Mouse (Mus musculus): ENCODE measurements around the gene 1700001O22Rik. TPM values are rescaled to one million over a fixed set of nuclear protein-coding genes. Genes with fewer than 3 reads are reported as not detected.

Gene 1700001O22Rik
- total and polyA plus RNA-seq, 2 experiments, result not detected

GRCm38 (mm10) chr2:30753219-30753618 lies 50.2 kb downstream of the 1700001O22Rik start:
- Histone ChIP-seq H3K27ac (replicated peaks; ENCODE audit: insufficient read depth, low read depth, low read length) (no peak overlapping the region), H3K9ac (ENCODE audit: low read depth, low read length) (no peak overlapping the region), H3K36me3 (ENCODE audit: control insufficient read depth, insufficient read depth, low read length) (no peaks in the 10 kb centered on the region), H3K27me3 (ENCODE audit: control insufficient read depth, insufficient read depth, low read length) (no peaks in the 10 kb centered on the region), H3K79me2 (ENCODE audit: control insufficient read depth, insufficient read depth, low read length) (no peaks in the 10 kb centered on the region), H3K4me1 (ENCODE audit: control insufficient read depth, insufficient read depth, low read length) (no peaks in the 10 kb centered on the region), H3K4me3 (ENCODE audit: insufficient read depth, low read depth, low read length) (no peak overlapping the region)
- no peak for DNase-seq (ENCODE audit: extremely low read depth, low read depth, low spot score)
- TF ChIP-seq CTCF (IDR thresholded peaks at IDR 0.05; ENCODE audit: low read depth, low read length) (no peak), POLR2A (IDR thresholded peaks at IDR 0.05; ENCODE audit: extremely low read depth, insufficient read depth, low read length) (no peak)
- whole genome bisulfite sequencing, result 72% methylated on average over 18 of the region's 18 CpGs

GRCm38 (mm10) chr2:30752471-30752870 lies 51.0 kb downstream of the 1700001O22Rik start:
- TF ChIP-seq POLR2A (IDR thresholded peaks at IDR 0.05; ENCODE audit: extremely low read depth, insufficient read depth, low read length), result no peak
- TF ChIP-seq CTCF (IDR thresholded peaks at IDR 0.05; ENCODE audit: low read depth, low read length), result no peak
- 98% methylated on average over 5 of the region's 5 CpGs for WGBS

GRCm38 (mm10) chr2:30750025-30750424 lies 53.4 kb downstream of the 1700001O22Rik start:
- WGBS, result 66% methylated on average over 5 of the region's 5 CpGs
- H3K27ac ChIP-seq (replicated peaks; ENCODE audit: insufficient read depth, low read depth, low read length), result no peak overlapping the region

More at GRCm38 (mm10) chr2:30752471-30752870, 51.0 kb downstream of the 1700001O22Rik start:
- H3K9ac ChIP-seq (ENCODE audit: low read depth, low read length), result no peak overlapping the region
- H3K79me2 ChIP-seq (ENCODE audit: control insufficient read depth, insufficient read depth, low read length), result no peaks in the 10 kb centered on the region
- H3K36me3 ChIP-seq (ENCODE audit: control insufficient read depth, insufficient read depth, low read length), result no peaks in the 10 kb centered on the region
- H3K4me1 ChIP-seq (ENCODE audit: control insufficient read depth, insufficient read depth, low read length), result no peaks in the 10 kb centered on the region
- DNase-seq (ENCODE audit: extremely low read depth, low read depth, low spot score), result no peak
- no peak overlapping the region for H3K27ac ChIP-seq (replicated peaks; ENCODE audit: insufficient read depth, low read depth, low read length)
- no peaks in the 10 kb centered on the region for H3K27me3 ChIP-seq (ENCODE audit: control insufficient read depth, insufficient read depth, low read length)
- H3K4me3 ChIP-seq (ENCODE audit: insufficient read depth, low read depth, low read length), result no peak overlapping the region

GRCm38 (mm10) chr2:30747602-30748162 lies 55.8 kb downstream of the 1700001O22Rik start:
- H3K27ac ChIP-seq (replicated peaks; ENCODE audit: insufficient read depth, low read depth, low read length), result no peak overlapping the region
- WGBS, result 71% methylated on average over 4 of the region's 4 CpGs

More at GRCm38 (mm10) chr2:30750025-30750424, 53.4 kb downstream of the 1700001O22Rik start:
- H3K36me3 ChIP-seq (ENCODE audit: control insufficient read depth, insufficient read depth, low read length), result no peaks in the 10 kb centered on the region
- no peaks in the 10 kb centered on the region for H3K79me2 ChIP-seq (ENCODE audit: control insufficient read depth, insufficient read depth, low read length)
- no peak overlapping the region for H3K9ac ChIP-seq (ENCODE audit: low read depth, low read length)
- H3K4me3 ChIP-seq (ENCODE audit: insufficient read depth, low read depth, low read length), result no peak overlapping the region
- no peak for DNase-seq (ENCODE audit: extremely low read depth, low read depth, low spot score)
- H3K4me1 ChIP-seq (ENCODE audit: control insufficient read depth, insufficient read depth, low read length), result no peaks in the 10 kb centered on the region
- no peaks in the 10 kb centered on the region for H3K27me3 ChIP-seq (ENCODE audit: control insufficient read depth, insufficient read depth, low read length)
- TF ChIP-seq POLR2A (IDR thresholded peaks at IDR 0.05; ENCODE audit: extremely low read depth, insufficient read depth, low read length), result no peak
- no peak for TF ChIP-seq CTCF (IDR thresholded peaks at IDR 0.05; ENCODE audit: low read depth, low read length)

More at GRCm38 (mm10) chr2:30747602-30748162, 55.8 kb downstream of the 1700001O22Rik start:
- DNase-seq (ENCODE audit: extremely low read depth, low read depth, low spot score), result no peak
- H3K4me3 ChIP-seq (ENCODE audit: insufficient read depth, low read depth, low read length), result no peak overlapping the region
- no peak for TF ChIP-seq CTCF (IDR thresholded peaks at IDR 0.05; ENCODE audit: low read depth, low read length)
- no peak for TF ChIP-seq POLR2A (IDR thresholded peaks at IDR 0.05; ENCODE audit: extremely low read depth, insufficient read depth, low read length)
- no peaks in the 10 kb centered on the region for H3K79me2 ChIP-seq (ENCODE audit: control insufficient read depth, insufficient read depth, low read length)
- no peaks in the 10 kb centered on the region for H3K4me1 ChIP-seq (ENCODE audit: control insufficient read depth, insufficient read depth, low read length)
- H3K36me3 ChIP-seq (ENCODE audit: control insufficient read depth, insufficient read depth, low read length), result no peaks in the 10 kb centered on the region
- H3K9ac ChIP-seq (ENCODE audit: low read depth, low read length), result no peak overlapping the region
- no peaks in the 10 kb centered on the region for H3K27me3 ChIP-seq (ENCODE audit: control insufficient read depth, insufficient read depth, low read length)

Other genes starting within 250 kb of the 1700001O22Rik start
- 0.46 TPM in 1 of 2 replicates, not detected in the other for gene Cstad, start 208.6 kb downstream of the 1700001O22Rik start, total RNA-seq (2014; rRNA removed)
- gene Cstad, start 208.6 kb downstream of the 1700001O22Rik start, polyA plus RNA-seq (2012; rRNA removed), result not detected in 2 replicates
- gene Ntmt1, start 4.2 kb upstream of the 1700001O22Rik start, total RNA-seq (2014; rRNA removed), result 8.3 and 8.8 TPM in 2 replicates
- gene Ntmt1, start 4.2 kb upstream of the 1700001O22Rik start, polyA plus RNA-seq (2012; rRNA removed), result 11.9 and 15.9 TPM in 2 replicates
- 4.6 and 5.6 TPM in 2 replicates for gene Asb6, start 26.7 kb upstream of the 1700001O22Rik start, total RNA-seq (2014; rRNA removed)
- 15.4 and 17.4 TPM in 2 replicates for gene Asb6, start 26.7 kb upstream of the 1700001O22Rik start, polyA plus RNA-seq (2012; rRNA removed)
- gene Prrx2, start 31.3 kb upstream of the 1700001O22Rik start, total RNA-seq (2014; rRNA removed), result not detected in 2 replicates
- 0.32 TPM in 1 of 2 replicates, not detected in the other for gene Prrx2, start 31.3 kb upstream of the 1700001O22Rik start, polyA plus RNA-seq (2012; rRNA removed)
- gene Ptges, start 126.2 kb upstream of the 1700001O22Rik start, total RNA-seq (2014; rRNA removed), result 0.07 and 0.09 TPM in 2 replicates
- 0.17 and 0.60 TPM in 2 replicates for gene Ptges, start 126.2 kb upstream of the 1700001O22Rik start, polyA plus RNA-seq (2012; rRNA removed)
- gene Tor1b, start 149.3 kb upstream of the 1700001O22Rik start, total RNA-seq (2014; rRNA removed), result 29.1 and 30.9 TPM in 2 replicates
- gene Tor1b, start 149.3 kb upstream of the 1700001O22Rik start, polyA plus RNA-seq (2012; rRNA removed), result 14.4 and 17.1 TPM in 2 replicates
- 62.2 and 76.6 TPM in 2 replicates for gene Tor1a, start 164.3 kb upstream of the 1700001O22Rik start, total RNA-seq (2014; rRNA removed)
- 54.2 and 57.9 TPM in 2 replicates for gene Tor1a, start 164.3 kb upstream of the 1700001O22Rik start, polyA plus RNA-seq (2012; rRNA removed)
- gene BC005624, start 178.5 kb upstream of the 1700001O22Rik start, total RNA-seq (2014; rRNA removed), result 13.5 and 16.6 TPM in 2 replicates
- 11.7 and 12.0 TPM in 2 replicates for gene BC005624, start 178.5 kb upstream of the 1700001O22Rik start, polyA plus RNA-seq (2012; rRNA removed)
- gene Usp20, start 178.6 kb upstream of the 1700001O22Rik start, total RNA-seq (2014; rRNA removed), result 3.0 and 3.3 TPM in 2 replicates
- gene Usp20, start 178.6 kb upstream of the 1700001O22Rik start, polyA plus RNA-seq (2012; rRNA removed), result 5.7 and 6.0 TPM in 2 replicates